11 mouse cellular contexts compared by ENCODE assay signal in the genomic region with DNA sequence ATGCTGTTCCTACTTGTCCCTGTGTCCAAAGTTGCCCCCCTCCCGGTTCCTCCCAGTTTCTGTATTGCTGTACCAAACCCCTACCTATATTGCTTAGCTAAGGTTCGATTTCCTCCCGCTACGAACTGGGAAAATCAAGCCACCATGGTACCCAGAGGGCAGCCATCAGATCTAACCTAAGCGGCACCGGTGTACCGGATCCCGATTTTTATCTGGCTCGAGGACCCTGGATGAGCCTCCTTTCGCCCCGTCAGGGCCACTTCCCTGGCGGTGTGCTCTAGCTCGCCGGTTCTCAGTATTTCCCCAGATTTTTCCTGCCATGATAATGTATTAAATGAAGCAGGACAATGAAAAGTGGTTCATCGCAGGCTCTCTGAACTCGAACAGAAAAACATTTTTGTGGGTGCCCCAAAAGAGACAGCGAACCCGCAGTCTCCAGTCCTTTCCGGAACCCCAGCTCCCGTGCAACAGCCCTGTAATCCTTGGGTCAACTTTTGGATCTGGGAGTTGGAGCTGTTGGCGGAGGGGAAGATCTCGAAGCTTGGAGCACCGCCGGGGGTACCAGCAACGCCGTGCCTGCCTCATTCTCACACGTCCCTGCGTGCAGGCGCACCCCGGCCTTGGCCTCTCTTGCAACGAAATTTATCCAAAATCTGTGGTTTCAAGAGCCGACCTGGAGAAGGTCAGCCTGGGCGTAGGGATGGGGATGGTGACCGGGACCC. TPM values are rescaled to one million over a fixed set of nuclear protein-coding genes. Genes with fewer than 3 reads are reported as not detected.
DNase-seq lines count a peak whose midpoint lies in the region; ATAC-seq and TF ChIP-seq lines count a peak whose summit lies in the region.
"Had no signal": no experiment of that assay in that cellular context is flagged by ENCODE, and none has a peak within 500 bp of the region (broad histone marks: within the 10 kb centered on the region; RNA-seq: fewer than 3 reads in every experiment).

No protein-coding gene starts in this region.

- 6% methylated on average over 34 of the region's 34 CpGs for WGBS in lung, adult 2 months
- WGBS in forebrain, postnatal 0 days: 5% methylated on average over 34 of the region's 34 CpGs
- 2% methylated on average over 34 of the region's 34 CpGs for WGBS in midbrain, embryonic 14.5 days

- no peaks in the 10 kb centered on the region for H3K36me3 ChIP-seq in forebrain, postnatal 0 days (ENCODE audit: insufficient read depth)
- H3K36me3 ChIP-seq in midbrain, embryonic 14.5 days (ENCODE audit: control insufficient read depth, insufficient read depth, low read length): no peaks in the 10 kb centered on the region
- H3K36me3 ChIP-seq: liver, embryonic 13.5 days had no signal

- TF ChIP-seq CTCF in lung, adult 2 months (IDR thresholded peaks at IDR 0.05; ENCODE audit: insufficient read depth, low read length): no peak
- no peak for TF ChIP-seq CTCF in forebrain, postnatal 0 days (IDR thresholded peaks at IDR 0.05; ENCODE audit: low read depth)

- H3K27ac ChIP-seq in forebrain, postnatal 0 days (ENCODE audit: low read depth, low read length): no peak overlapping the region
- H3K27ac ChIP-seq in midbrain, embryonic 14.5 days (replicated peaks; ENCODE audit: low read depth, low read length): no peak overlapping the region
- H3K27ac ChIP-seq: liver, embryonic 13.5 days had no signal

- ATAC-seq in forebrain, postnatal 0 days: no peak
- no peak for ATAC-seq in midbrain, embryonic 14.5 days (ENCODE audit: low FRiP score, low TSS enrichment)
- ATAC-seq: activated CD4-positive, CD25-positive, alpha-beta regulatory T cell, adult 4 months had no signal

- H3K27me3 ChIP-seq in forebrain, postnatal 0 days (ENCODE audit: insufficient read depth, low read length): peaks cover 43% of the 10 kb centered on the region
- peaks cover 72% of the 10 kb centered on the region for H3K27me3 ChIP-seq in midbrain, embryonic 14.5 days (ENCODE audit: control insufficient read depth, insufficient read depth, low read length)

- no peak for TF ChIP-seq POLR2A in lung, adult 2 months (IDR thresholded peaks at IDR 0.05; ENCODE audit: borderline replicate concordance, extremely low read depth, low read depth, low read length)

- H3K9ac ChIP-seq in forebrain, postnatal 0 days: no peak overlapping the region
- H3K9ac ChIP-seq in midbrain, embryonic 14.5 days (replicated peaks; ENCODE audit: low read length): no peak overlapping the region; the same call in 1 of the 2 replicates
- H3K9ac ChIP-seq: liver, embryonic 13.5 days had no signal

- H3K4me3 ChIP-seq in lung, adult 2 months (replicated peaks; ENCODE audit: extremely low read depth, low read depth, low read length): no peak overlapping the region
- H3K4me3 ChIP-seq in forebrain, postnatal 0 days (ENCODE audit: low read depth, low read length): no peak overlapping the region
- H3K4me3 ChIP-seq in midbrain, embryonic 14.5 days (replicated peaks; ENCODE audit: low read depth, low read length): no peak overlapping the region
- H3K4me3 ChIP-seq: liver, embryonic 13.5 days had no signal

- peak; percentile 11 for DNase-seq in adrenal gland, postnatal 25 days
- DNase-seq in adrenal gland, postnatal 14 days: no peak
- DNase-seq in lung, adult 2 months: peak; percentile 8
- no peak for DNase-seq in lung, postnatal 14 days
- DNase-seq in forebrain, postnatal 0 days: peak; percentile 62
- peak; percentile 50 for DNase-seq in midbrain, embryonic 14.5 days
- no peak for DNase-seq in urinary bladder, postnatal 14 days (ENCODE audit: low spot score)
- DNase-seq in gastrocnemius, postnatal 25 days: no peak
- DNase-seq: liver, embryonic 13.5 days had no signal

- H3K4me2 ChIP-seq in forebrain, postnatal 0 days (ENCODE audit: low read depth): no peak overlapping the region
- peak overlapping the region; percentile 0; the same call in 1 of the 2 replicates for H3K4me2 ChIP-seq in midbrain, embryonic 14.5 days (ENCODE audit: low read length)
- H3K4me2 ChIP-seq: liver, embryonic 13.5 days had no signal

- no peaks in the 10 kb centered on the region for H3K4me1 ChIP-seq in lung, adult 2 months (ENCODE audit: control insufficient read depth, insufficient read depth, low read length)
- no peaks in the 10 kb centered on the region for H3K4me1 ChIP-seq in forebrain, postnatal 0 days (ENCODE audit: insufficient read depth)
- H3K4me1 ChIP-seq in midbrain, embryonic 14.5 days (ENCODE audit: control insufficient read depth, insufficient read depth, low read length): no peaks in the 10 kb centered on the region; the same call in 1 of the 2 replicates
- H3K4me1 ChIP-seq: liver, embryonic 13.5 days had no signal

- H3K9me3 ChIP-seq in forebrain, postnatal 0 days (ENCODE audit: low read length): no peaks in the 10 kb centered on the region
- no peaks in the 10 kb centered on the region for H3K9me3 ChIP-seq in midbrain, embryonic 14.5 days (ENCODE audit: control insufficient read depth, low read length)
- H3K9me3 ChIP-seq: liver, embryonic 13.5 days had no signal

RNA-seq across cellular contexts. Expression of gene Vsx2, which starts 1.3 kb away (rescaled TPM):
- not detected in 2 replicates for total RNA-seq in adrenal gland, postnatal 25 days (2021)
- not detected in 2 replicates for total RNA-seq in adrenal gland, postnatal 14 days (2021)
- polyA plus RNA-seq in lung, adult 2 months (2012; rRNA removed): not detected in 2 replicates
- 0.46 and 0.67 TPM in 2 replicates for total RNA-seq in forebrain, postnatal 0 days (2014; rRNA removed)
- 0.05 and 0.10 TPM in 2 replicates for polyA plus RNA-seq in forebrain, postnatal 0 days (2015; fragmentation: Nextera tagmentation; extraction: Ambion mirVana)
- 2.7 and 4.0 TPM in 2 replicates for polyA plus RNA-seq in midbrain, embryonic 14.5 days (2014; fragmentation: Nextera tagmentation; extraction: Ambion mirVana)
- not detected for total RNA-seq in gastrocnemius, postnatal 25 days (2021)
- total RNA-seq: hematopoietic stem cell, adult 5-6 weeks had no signal
- polyA plus RNA-seq: activated CD4-positive, CD25-positive, alpha-beta regulatory T cell, adult 4 months; liver, embryonic 13.5 days had no signal

RNA-seq across cellular contexts. Expression of gene Abcd4, which starts 46.4 kb away (rescaled TPM):
- total RNA-seq in adrenal gland, postnatal 25 days (2021): 18.1 and 21.0 TPM in 2 replicates
- 10.7 and 13.2 TPM in 2 replicates for total RNA-seq in adrenal gland, postnatal 14 days (2021)
- 20.7 and 26.4 TPM in 2 replicates for polyA plus RNA-seq in lung, adult 2 months (2012; rRNA removed)
- total RNA-seq in forebrain, postnatal 0 days (2014; rRNA removed): 6.5 and 8.0 TPM in 2 replicates
- polyA plus RNA-seq in forebrain, postnatal 0 days (2015; fragmentation: Nextera tagmentation; extraction: Ambion mirVana): 3.9 and 6.7 TPM in 2 replicates
- 8.6 and 8.7 TPM in 2 replicates for polyA plus RNA-seq in midbrain, embryonic 14.5 days (2014; fragmentation: Nextera tagmentation; extraction: Ambion mirVana)
- total RNA-seq in gastrocnemius, postnatal 25 days (2021): 1 to 10 TPM; 4.2 to 5.9 TPM

Comparison
In these comparisons a context has a peak if more than half of its experiments do, and no peak if none do; other contexts are left out.
1. DNase-seq: peak in adrenal gland, postnatal 25 days (single experiment), lung, adult 2 months (single experiment), forebrain, postnatal 0 days (single experiment) and midbrain, embryonic 14.5 days (single experiment); none in adrenal gland, postnatal 14 days (single experiment), lung, postnatal 14 days (single experiment), urinary bladder, postnatal 14 days (single experiment) and gastrocnemius, postnatal 25 days (single experiment).